Mouse (Mus musculus) MEL (cell line): ENCODE measurements at regions not wholly inside any gene's neighbourhood (a gene's known extent, or its start where the extent isn't known, plus 50 kb on each side); places are given as distances from the start of the nearest gene placed in this dataset.

Source experiments
- DNase-seq: peaks from one replicate; pipeline ENCODE4 v3.0.0; 2011; ENCODE audit warnings: low read depth, low spot score
- H3K27ac ChIP-seq: 2 replicates; pipeline ENCODE4 v1.5.1; 2012; ENCODE audit warnings: low read depth, mild to moderate bottlenecking, control low read depth, low read length, moderate library complexity; ENCODE audit not compliant: control insufficient read depth
- H3K27me3 ChIP-seq, 2 experiments: fragments of 150-350 bp in 1 of 2; sonication (generic) in 1 of 2; 2 replicates each; pipeline ENCODE4 v1.6.1; 2012; ENCODE audit warnings: low read length in 2 of 2, mild to moderate bottlenecking in 2 of 2, improper control_type of control experiment in 1 of 2, moderate library complexity in 1 of 2; ENCODE audit not compliant: insufficient read depth in 2 of 2, control insufficient read depth in 1 of 2
- H3K36me3 ChIP-seq, 2 experiments: 2 replicates each; pipeline ENCODE4 v1.6.1; 2012 to 2014; ENCODE audit warnings: low read length in 2 of 2, improper control_type of control experiment in 1 of 2, inconsistent platforms in 1 of 2, mild to moderate bottlenecking in 1 of 2; ENCODE audit not compliant: insufficient read depth in 2 of 2, control insufficient read depth in 1 of 2
- H3K4me1 ChIP-seq, 2 experiments: fragments of 150-350 bp in 1 of 2; sonication (generic) in 1 of 2; 2 replicates each; pipeline ENCODE4 v1.6.1; 2012; ENCODE audit warnings: low read length in 2 of 2, improper control_type of control experiment in 1 of 2, mild to moderate bottlenecking in 1 of 2; ENCODE audit not compliant: insufficient read depth in 2 of 2, control insufficient read depth in 1 of 2
- H3K4me3 ChIP-seq, 2 experiments: fragments of 150-350 bp in 1 of 2; sonication (generic) in 1 of 2; 2 replicates each; pipeline ENCODE4 v1.5.1; 2012; ENCODE audit warnings: low read depth in 2 of 2, low read length in 2 of 2, mild to moderate bottlenecking in 2 of 2, moderate library complexity in 2 of 2, control low read depth in 1 of 2, improper control_type of control experiment in 1 of 2; ENCODE audit not compliant: control insufficient read depth in 1 of 2, insufficient read depth in 1 of 2
- H3K79me2 ChIP-seq: 2 replicates; pipeline ENCODE4 v1.6.1; 2012; ENCODE audit warnings: mild to moderate bottlenecking, low read length, moderate library complexity; ENCODE audit not compliant: control insufficient read depth, poor library complexity, insufficient read depth
- H3K9ac ChIP-seq: 2 replicates; pipeline ENCODE4 v1.6.1; 2012; ENCODE audit warnings: low read depth, mild to moderate bottlenecking, control low read depth, low read length, moderate library complexity; ENCODE audit not compliant: control insufficient read depth, poor library complexity, severe bottlenecking
- H3K9me3 ChIP-seq: fragments of 150-350 bp; sonication (generic); replicated peaks from 2 replicates; pipeline ENCODE4 v1.6.1; 2012; ENCODE audit warnings: mild to moderate bottlenecking, low read length, improper control_type of control experiment, moderate library complexity; ENCODE audit not compliant: insufficient read depth
- CHD1 ChIP-seq: IDR thresholded peaks from 2 replicates; pipeline ENCODE4 v1.6.1; 2012; ENCODE audit warnings: low read depth, mild to moderate bottlenecking, inconsistent platforms, low read length, improper control_type of control experiment
- CHD2 ChIP-seq: IDR thresholded peaks from 2 replicates; pipeline ENCODE4 v1.6.1; 2011; ENCODE audit warnings: low read length, improper control_type of control experiment
- CTCF ChIP-seq, 3 experiments: IDR thresholded peaks in 2 of 3; conservative IDR thresholded peaks in 1 of 3; 2 replicates each; pipeline ENCODE4 v1.5.1; 2011 to 2012; ENCODE audit warnings: low read length in 3 of 3, low read depth in 2 of 3, mild to moderate bottlenecking in 2 of 3, improper control_type of control experiment in 1 of 3, inconsistent platforms in 1 of 3, mixed read lengths in 1 of 3, moderate library complexity in 1 of 3; ENCODE audit not compliant: control insufficient read depth in 1 of 3, insufficient read depth in 1 of 3, poor library complexity in 1 of 3, severe bottlenecking in 1 of 3
- EP300 ChIP-seq, 2 experiments: IDR thresholded peaks; 2 replicates each; pipeline ENCODE4 v1.6.1; 2011; ENCODE audit warnings: improper control_type of control experiment in 2 of 2, low read length in 2 of 2, low read depth in 1 of 2, mild to moderate bottlenecking in 1 of 2
- ETS1 ChIP-seq: IDR thresholded peaks from 2 replicates; pipeline ENCODE4 v1.6.1; 2012; ENCODE audit warnings: low read depth, mild to moderate bottlenecking, inconsistent platforms, low read length, improper control_type of control experiment, moderate library complexity
- GATA1 ChIP-seq: IDR thresholded peaks from 2 replicates; pipeline ENCODE4 v1.6.1; 2011; ENCODE audit warnings: low read depth, low read length, improper control_type of control experiment
- HCFC1 ChIP-seq: IDR thresholded peaks from 2 replicates; pipeline ENCODE4 v1.6.1; 2012; ENCODE audit warnings: low read depth, mild to moderate bottlenecking, inconsistent platforms, low read length, improper control_type of control experiment, moderate library complexity
- JUND ChIP-seq: IDR thresholded peaks from 2 replicates; pipeline ENCODE4 v1.6.1; 2011; ENCODE audit warnings: low read depth, mild to moderate bottlenecking, improper control_type of control experiment, low read length
- KAT2A ChIP-seq: conservative IDR thresholded peaks from 2 replicates; pipeline ENCODE4 v1.6.1; 2012; ENCODE audit warnings: low read depth, low read length, improper control_type of control experiment, inconsistent platforms
- MAZ ChIP-seq: IDR thresholded peaks from 2 replicates; pipeline ENCODE4 v1.6.1; 2012; ENCODE audit warnings: low read depth, mild to moderate bottlenecking, inconsistent platforms, low read length, improper control_type of control experiment
- MXI1 ChIP-seq: IDR thresholded peaks from 2 replicates; pipeline ENCODE4 v1.6.1; 2011; ENCODE audit warnings: mild to moderate bottlenecking, low read depth, low read length, improper control_type of control experiment
- MYB ChIP-seq: IDR thresholded peaks from 2 replicates; pipeline ENCODE4 v1.6.1; 2011; ENCODE audit warnings: mild to moderate bottlenecking, low read depth, low read length, improper control_type of control experiment
- MYC ChIP-seq: IDR thresholded peaks from 2 replicates; pipeline ENCODE4 v1.6.1; 2011; ENCODE audit warnings: low read depth, mild to moderate bottlenecking, low read length, improper control_type of control experiment, moderate library complexity
- NRF1 ChIP-seq: IDR thresholded peaks from 2 replicates; pipeline ENCODE4 v1.6.1; 2014; ENCODE audit warnings: low read depth, mild to moderate bottlenecking, inconsistent platforms, low read length, improper control_type of control experiment, moderate library complexity; ENCODE audit not compliant: poor library complexity, insufficient read depth, severe bottlenecking
- POLR2AphosphoS5 ChIP-seq: IDR thresholded peaks from 2 replicates; pipeline ENCODE4 v1.6.1; 2012; ENCODE audit warnings: low read depth, borderline replicate concordance, mild to moderate bottlenecking, inconsistent platforms, low read length, moderate library complexity, mixed read lengths
- RAD21 ChIP-seq: IDR thresholded peaks from 2 replicates; pipeline ENCODE4 v1.6.1; 2011; ENCODE audit warnings: mild to moderate bottlenecking, low read depth, low read length, improper control_type of control experiment
- RCOR1 ChIP-seq: IDR thresholded peaks from 2 replicates; pipeline ENCODE4 v1.6.1; 2012; ENCODE audit warnings: low read depth, mild to moderate bottlenecking, inconsistent platforms, low read length, improper control_type of control experiment
- SIN3A ChIP-seq: IDR thresholded peaks from 2 replicates; pipeline ENCODE4 v1.6.1; 2012; ENCODE audit warnings: low read length, improper control_type of control experiment, inconsistent platforms
- SMC3 ChIP-seq: IDR thresholded peaks from 2 replicates; pipeline ENCODE4 v1.6.1; 2011; ENCODE audit warnings: low read depth, low read length, improper control_type of control experiment
- UBTF ChIP-seq: IDR thresholded peaks from 2 replicates; pipeline ENCODE4 v1.6.1; 2012; ENCODE audit warnings: low read depth, mild to moderate bottlenecking, inconsistent platforms, low read length, improper control_type of control experiment, moderate library complexity, borderline replicate concordance; ENCODE audit not compliant: insufficient read depth
- ZC3H11A ChIP-seq: IDR thresholded peaks from 2 replicates; pipeline ENCODE4 v1.6.1; 2012; ENCODE audit warnings: low read depth, mild to moderate bottlenecking, inconsistent platforms, low read length, improper control_type of control experiment
- ZKSCAN1 ChIP-seq: IDR thresholded peaks from 2 replicates; pipeline ENCODE4 v1.6.1; 2012; ENCODE audit warnings: low read depth, mild to moderate bottlenecking, inconsistent platforms, low read length, improper control_type of control experiment, moderate library complexity

DNA sequence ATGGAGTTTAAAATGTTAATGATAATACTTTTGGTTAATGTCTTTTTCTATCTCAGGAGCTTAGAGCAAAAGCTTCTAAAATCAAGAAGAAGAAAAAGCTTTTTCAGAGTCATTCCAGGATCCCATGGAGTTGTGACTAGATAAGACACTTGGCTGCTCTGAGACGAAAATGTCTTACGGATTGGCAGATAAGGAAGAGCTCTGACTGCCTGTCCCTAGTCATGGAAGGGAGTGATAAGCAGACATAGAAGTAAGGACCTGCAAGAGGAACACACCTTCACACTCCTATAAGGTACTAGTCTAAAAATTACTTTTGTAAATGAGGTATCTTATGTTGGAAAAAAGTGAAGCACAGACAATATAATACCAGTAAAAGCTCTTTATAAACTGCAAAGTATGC is 260.2 kb downstream of the Sv2b start:
- Histone ChIP-seq H3K27me3 (no peaks in the 10 kb centered on the region), H3K4me1 (no peaks in the 10 kb centered on the region), H3K9ac (no peak overlapping the region), H3K36me3 (no peaks in the 10 kb centered on the region), H3K27ac (no peak overlapping the region), H3K4me3 (no peak overlapping the region), H3K79me2 (no peaks in the 10 kb centered on the region), H3K9me3 (no peaks in the 10 kb centered on the region)
- TF ChIP-seq ETS1: no peak
- TF ChIP-seq JUND: no peak
- TF ChIP-seq ZC3H11A: no peak
- no peak for TF ChIP-seq CHD1
- TF ChIP-seq UBTF: no peak
- TF ChIP-seq NRF1: no peak
- no peak for DNase-seq

DNA sequence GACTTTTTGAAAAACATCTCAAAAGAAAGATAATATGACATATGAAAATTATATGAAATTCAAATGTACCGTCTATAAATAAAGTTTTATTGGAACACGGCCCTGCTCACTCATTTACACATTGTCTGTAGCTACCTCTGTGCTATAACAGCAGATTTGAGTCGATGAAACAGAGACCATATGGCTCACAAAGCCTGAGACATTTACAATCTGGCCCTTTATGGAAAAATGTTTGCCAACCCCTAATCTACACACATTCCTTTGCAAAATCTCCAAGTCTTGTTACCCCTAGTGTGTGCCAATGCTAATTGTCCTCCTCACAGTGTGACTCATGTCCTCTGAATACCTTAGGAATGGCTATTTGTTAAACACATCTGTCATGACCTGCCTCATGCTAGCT is 261.2 kb downstream of the Sv2b start:
- no peak for DNase-seq
- H3K27ac ChIP-seq: no peak overlapping the region
- TF ChIP-seq SIN3A (no peak), EP300 (IDR thresholded peaks at IDR 0.05; ENCODE audit: low read depth in 1 of 2, low read length in 2 of 2) (no peak), SMC3 (no peak), MYC (no peak), POLR2AphosphoS5 (no peak), ETS1 (no peak), GATA1 (no peak), NRF1 (no peak), CHD2 (no peak), RCOR1 (no peak), CTCF (IDR thresholded peaks at IDR 0.05 in 2 of 3, conservative IDR thresholded peaks at IDR 0.05 in 1 of 3; ENCODE audit: control insufficient read depth in 1 of 3, insufficient read depth in 1 of 3, low read depth in 2 of 3, low read length in 3 of 3, poor library complexity in 1 of 3, severe bottlenecking in 1 of 3) (no peak), ZKSCAN1 (no peak), MXI1 (no peak), RAD21 (no peak), KAT2A (no peak), MYB (no peak), HCFC1 (no peak), MAZ (no peak)
- TF ChIP-seq, all 39 proteins: peak for 0
- no peak overlapping the region for H3K4me3 ChIP-seq
- no peaks in the 10 kb centered on the region for H3K36me3 ChIP-seq
- no peaks in the 10 kb centered on the region for H3K79me2 ChIP-seq
- no peak overlapping the region for H3K9ac ChIP-seq
- no peaks in the 10 kb centered on the region for H3K9me3 ChIP-seq
- H3K4me1 ChIP-seq: no peaks in the 10 kb centered on the region
- no peaks in the 10 kb centered on the region for H3K27me3 ChIP-seq
